Mouse (Mus musculus) kidney, embryonic 16.5 days (tissue): Measurements from ENCODE around the gene Hepacam. TPM values are rescaled to one million over a fixed set of nuclear protein-coding genes. Genes with fewer than 3 reads are reported as not detected.
A peak's percentile ranks its signal among the peaks of the same experiment; 100 is the strongest.

Experiments used
- ATAC-seq: fragments of 200-750 bp; cut with Nextera tagmentation; 2 replicates; pipeline ENCODE4 v1.8.0; 2017; ENCODE audit warnings: moderate TSS enrichment; ENCODE audit not compliant: low FRiP score, low TSS enrichment
- H3K27ac ChIP-seq: fragments of 300-500 bp; sonication (generic); 2 replicates; pipeline ENCODE4 v1.5.1; 2014; ENCODE audit warnings: low read length
- H3K27me3 ChIP-seq: fragments of 300-500 bp; sonication (generic); 2 replicates; pipeline ENCODE4 v1.6.1; 2014; ENCODE audit warnings: low read length, control low read depth, mixed read lengths; ENCODE audit not compliant: insufficient read depth
- H3K36me3 ChIP-seq: fragments of 300-500 bp; sonication (generic); 2 replicates; pipeline ENCODE4 v1.6.1; 2014; ENCODE audit warnings: low read length, control low read depth, mixed read lengths; ENCODE audit not compliant: insufficient read depth
- H3K4me1 ChIP-seq: fragments of 300-500 bp; sonication (generic); 2 replicates; pipeline ENCODE4 v1.6.1; 2014; ENCODE audit warnings: low read length, control low read depth, mixed read lengths; ENCODE audit not compliant: insufficient read depth
- H3K4me2 ChIP-seq: fragments of 300-500 bp; sonication (generic); replicated peaks from 2 replicates; pipeline ENCODE4 v1.6.1; 2014; ENCODE audit warnings: low read depth, low read length
- H3K4me3 ChIP-seq: fragments of 300-500 bp; sonication (generic); 2 replicates; pipeline ENCODE4 v1.5.1; 2014; ENCODE audit warnings: mild to moderate bottlenecking, low read length
- H3K9ac ChIP-seq: fragments of 300-500 bp; sonication (generic); replicated peaks from 2 replicates; pipeline ENCODE4 v1.6.1; 2014; ENCODE audit warnings: low read length
- H3K9me3 ChIP-seq: fragments of 300-500 bp; sonication (generic); 2 replicates; pipeline ENCODE4 v1.6.1; 2016; ENCODE audit warnings: low read length, control low read depth
- WGBS: fragments of 180-500 bp; shearing (Covaris S2); extraction: QIAGEN DNeasy Blood & Tissue Kit; methylation state at CpG from one replicate; pipeline ENCODE4 v1.1.7; 2014; 5-methylcytosine and 5-hydroxymethylcytosine counted together
- polyA plus RNA-seq: library from polyadenylated mRNA; unstranded; fragments of >200 nt; fragmentation: Nextera tagmentation; extraction: Ambion mirVana; gene quantifications from 2 replicates; pipeline ENCODE4 v1.2.1, GENCODE M21; 2015

Gene Hepacam
- 0.05 TPM in 1 of 2 replicates, not detected in the other for polyA plus RNA-seq

- Histone ChIP-seq H3K4me1 (peaks cover 2% of the 10 kb centered on the region; the same call in 1 of the 2 replicates), H3K27me3 (no peaks in the 10 kb centered on the region), H3K36me3 (no peaks in the 10 kb centered on the region), H3K9ac (no peak within 1 kb of the TSS), H3K9me3 (no peaks in the 10 kb centered on the region), H3K4me3 (no peak within 1 kb of the TSS), H3K4me2 (no peak within 1 kb of the TSS), H3K27ac (peak within 1 kb of the TSS; percentile 25; the same call in 1 of the 2 replicates)
- ATAC-seq = no peak
- 89% methylated on average over 17 of the region's 17 CpGs for WGBS
Measured at GRCm38 (mm10) chr9:37367301-37368080, at the start of gene Hepacam. Gene Hepacam, plus strand, starts transcription at chr9:37367351.

GRCm38 (mm10) chr9:37329456-37329855 is 37.7 kb upstream of the Hepacam start:
- no peaks in the 10 kb centered on the region for H3K9me3 ChIP-seq
- H3K9ac ChIP-seq = no peak overlapping the region
- no peak overlapping the region for H3K4me2 ChIP-seq
- ATAC-seq = no peak
- no peaks in the 10 kb centered on the region for H3K36me3 ChIP-seq
- no peaks in the 10 kb centered on the region for H3K4me1 ChIP-seq
- H3K4me3 ChIP-seq = no peak overlapping the region
- no peaks in the 10 kb centered on the region for H3K27me3 ChIP-seq
- no peak overlapping the region for H3K27ac ChIP-seq
- WGBS = 40% methylated on average over 3 of the region's 3 CpGs

GRCm38 (mm10) chr9:37345406-37345805 is 21.7 kb upstream of the Hepacam start:
- H3K27me3 ChIP-seq = no peaks in the 10 kb centered on the region
- peaks cover 4% of the 10 kb centered on the region; the same call in 1 of the 2 replicates for H3K36me3 ChIP-seq
- H3K4me1 ChIP-seq = peaks cover 12% of the 10 kb centered on the region
- no peak overlapping the region for H3K4me2 ChIP-seq
- H3K4me3 ChIP-seq = no peak overlapping the region
- no peak overlapping the region for H3K9ac ChIP-seq
- H3K27ac ChIP-seq = no peak overlapping the region
- 80% methylated on average over 3 of the region's 3 CpGs for WGBS
- no peak for ATAC-seq
- H3K9me3 ChIP-seq = no peaks in the 10 kb centered on the region

GRCm38 (mm10) chr9:37347184-37347987 is 19.8 kb upstream of the Hepacam start:
- ATAC-seq = peak; percentile 25
- Histone ChIP-seq H3K27ac (peak overlapping the region; percentile 91), H3K27me3 (no peaks in the 10 kb centered on the region), H3K9me3 (no peaks in the 10 kb centered on the region), H3K4me2 (peak overlapping the region; percentile 90), H3K36me3 (no peaks in the 10 kb centered on the region), H3K4me3 (peak overlapping the region; percentile 91), H3K9ac (peak overlapping the region; percentile 95), H3K4me1 (peaks cover 12% of the 10 kb centered on the region)
- WGBS = 21% methylated on average over 12 of the region's 12 CpGs

GRCm38 (mm10) chr9:37347988-37348642 is 19.0 kb upstream of the Hepacam start, which contains the start of gene Ccdc15:
Gene Ccdc15, minus strand, starts transcription at chr9:37348432.
- peak within 1 kb of the TSS; percentile 91 for H3K27ac ChIP-seq
- ATAC-seq = peak; percentile 99
- WGBS = under 1% methylated on average over 41 of the region's 41 CpGs

GRCm38 (mm10) chr9:37349050-37349449 is 18.1 kb upstream of the Hepacam start:
- no peaks in the 10 kb centered on the region for H3K9me3 ChIP-seq
- H3K36me3 ChIP-seq = no peaks in the 10 kb centered on the region
- WGBS = 90% methylated on average over 3 of the region's 3 CpGs
- H3K4me1 ChIP-seq = peaks cover 12% of the 10 kb centered on the region
- no peak overlapping the region for H3K27ac ChIP-seq
- ATAC-seq = no peak
- peak overlapping the region; percentile 91 for H3K4me3 ChIP-seq
- peak overlapping the region; percentile 95 for H3K9ac ChIP-seq
- H3K4me2 ChIP-seq = peak overlapping the region; percentile 90
- no peaks in the 10 kb centered on the region for H3K27me3 ChIP-seq

More at GRCm38 (mm10) chr9:37347988-37348642, 19.0 kb upstream of the Hepacam start, which contains the start of gene Ccdc15:
- Histone ChIP-seq H3K36me3 (no peaks in the 10 kb centered on the region), H3K4me1 (peaks cover 12% of the 10 kb centered on the region), H3K9me3 (no peaks in the 10 kb centered on the region), H3K4me3 (peak within 1 kb of the TSS; percentile 91), H3K27me3 (no peaks in the 10 kb centered on the region), H3K9ac (peak within 1 kb of the TSS; percentile 95), H3K4me2 (peak within 1 kb of the TSS; percentile 90)

GRCm38 (mm10) chr9:37351266-37351665 is 15.9 kb upstream of the Hepacam start:
- Histone ChIP-seq H3K4me3 (no peak overlapping the region), H3K36me3 (no peaks in the 10 kb centered on the region), H3K4me1 (peaks cover 12% of the 10 kb centered on the region), H3K9me3 (no peaks in the 10 kb centered on the region), H3K27ac (no peak overlapping the region), H3K27me3 (no peaks in the 10 kb centered on the region), H3K9ac (no peak overlapping the region), H3K4me2 (no peak overlapping the region)
- no peak for ATAC-seq
- WGBS = 68% methylated on average over 2 of the region's 2 CpGs

- Histone ChIP-seq H3K36me3 (no peaks in the 10 kb centered on the region), H3K27me3 (no peaks in the 10 kb centered on the region), H3K4me3 (no peak overlapping the region), H3K4me1 (peaks cover 6% of the 10 kb centered on the region; the same call in 1 of the 2 replicates), H3K27ac (no peak overlapping the region), H3K9ac (no peak overlapping the region), H3K4me2 (no peak overlapping the region), H3K9me3 (no peaks in the 10 kb centered on the region)
- no peak for ATAC-seq
- WGBS = 71% methylated on average over 1 of the region's 1 CpGs
Measured at GRCm38 (mm10) chr9:37354485-37354884, 12.7 kb upstream of the Hepacam start.

GRCm38 (mm10) chr9:37358713-37359330 is 8.3 kb upstream of the Hepacam start:
- no peaks in the 10 kb centered on the region for H3K36me3 ChIP-seq
- peaks cover 7% of the 10 kb centered on the region; the same call in 1 of the 2 replicates for H3K4me1 ChIP-seq
- no peaks in the 10 kb centered on the region for H3K27me3 ChIP-seq
- H3K4me2 ChIP-seq = no peak overlapping the region
- no peak for ATAC-seq
- H3K4me3 ChIP-seq = no peak overlapping the region
- H3K27ac ChIP-seq = 0 out of 2 replicates have a peak overlapping the region, but pooled peaks have one; percentile 16
- H3K9me3 ChIP-seq = no peaks in the 10 kb centered on the region
- WGBS = 79% methylated on average over 7 of the region's 7 CpGs
- H3K9ac ChIP-seq = no peak overlapping the region
